Mouse (Mus musculus): ENCODE results near the gene Scpep1.

Scpep1 gene

DNA sequence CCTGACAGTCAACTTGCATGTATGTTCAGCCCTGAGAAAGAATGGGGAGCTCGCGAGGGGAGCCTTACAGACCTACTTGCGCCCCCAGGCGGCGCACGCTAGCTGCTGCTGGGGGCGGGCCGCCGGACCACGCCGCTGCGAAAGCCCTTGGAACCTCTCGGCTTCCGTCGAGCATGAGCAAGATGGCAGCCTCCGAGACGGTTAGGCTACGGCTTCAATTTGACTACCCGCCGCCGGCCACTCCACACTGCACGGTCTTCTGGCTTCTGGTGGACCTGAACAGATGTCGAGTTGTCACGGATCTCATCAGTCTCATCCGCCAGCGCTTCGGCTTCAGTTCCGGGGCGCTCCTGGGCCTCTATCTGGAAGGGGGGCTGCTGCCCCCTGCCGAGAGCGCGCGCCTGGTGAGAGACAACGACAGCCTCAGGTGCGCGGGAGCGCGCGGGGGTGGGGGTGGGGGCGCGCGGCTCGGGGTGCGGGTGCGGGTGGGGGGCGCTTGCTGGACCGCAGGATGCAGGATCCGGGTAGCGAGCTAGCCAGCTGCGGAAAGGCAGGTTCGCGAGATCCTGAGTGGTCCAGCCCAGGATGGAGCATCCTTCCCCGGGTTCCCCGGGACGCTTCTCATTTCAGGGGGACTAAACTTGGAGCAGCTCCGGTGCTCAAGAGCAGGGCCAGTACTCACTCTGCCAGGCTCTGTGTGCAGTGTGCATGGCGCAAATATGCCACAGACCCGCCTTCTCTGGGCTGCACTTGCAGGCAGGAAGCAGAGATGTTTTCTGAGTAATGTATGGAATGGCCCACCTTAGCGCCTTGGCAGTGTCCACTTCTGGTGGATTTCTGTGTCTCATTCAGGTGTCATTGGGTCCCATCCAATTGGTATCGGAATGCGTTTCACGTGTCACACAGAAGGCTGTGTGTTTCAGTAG lies 18.8 kb upstream of the Scpep1 start:
- peak; percentile 78 to 95 for DNase-seq (ENCODE audit: low spot score in 2 of 2)

DNA sequence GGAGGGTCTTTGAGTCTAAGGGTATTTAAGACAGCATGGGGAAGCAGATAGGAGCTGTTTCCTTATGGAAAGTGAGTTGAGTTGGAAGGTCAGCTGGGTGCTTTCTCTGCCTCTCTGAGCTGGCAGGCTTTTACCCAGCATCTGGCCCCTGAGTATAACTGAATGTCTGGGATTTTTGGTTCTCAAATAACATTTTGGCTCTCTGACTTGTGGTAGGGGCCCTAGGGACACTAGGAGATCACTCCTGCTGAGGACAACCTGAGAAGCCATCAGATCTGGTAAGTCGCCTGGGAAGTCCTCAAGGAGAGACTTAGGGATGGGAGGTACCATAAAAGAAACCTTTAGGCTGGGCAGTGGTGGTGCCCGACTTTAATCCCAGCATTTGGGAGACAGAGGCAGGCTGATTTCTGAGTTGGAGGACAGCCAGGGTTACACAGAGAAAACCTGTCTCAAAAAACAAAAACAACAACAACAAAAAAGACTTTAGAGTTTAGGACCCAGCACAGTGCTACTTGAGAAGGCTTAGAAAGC lies 15.0 kb upstream of the Scpep1 start, which contains the start of gene Coil:
Coil (plus strand) TSS at position 51 of the 531 bp plus-strand sequence.
- DNase-seq (ENCODE audit: low spot score in 2 of 2) = no peak

DNA sequence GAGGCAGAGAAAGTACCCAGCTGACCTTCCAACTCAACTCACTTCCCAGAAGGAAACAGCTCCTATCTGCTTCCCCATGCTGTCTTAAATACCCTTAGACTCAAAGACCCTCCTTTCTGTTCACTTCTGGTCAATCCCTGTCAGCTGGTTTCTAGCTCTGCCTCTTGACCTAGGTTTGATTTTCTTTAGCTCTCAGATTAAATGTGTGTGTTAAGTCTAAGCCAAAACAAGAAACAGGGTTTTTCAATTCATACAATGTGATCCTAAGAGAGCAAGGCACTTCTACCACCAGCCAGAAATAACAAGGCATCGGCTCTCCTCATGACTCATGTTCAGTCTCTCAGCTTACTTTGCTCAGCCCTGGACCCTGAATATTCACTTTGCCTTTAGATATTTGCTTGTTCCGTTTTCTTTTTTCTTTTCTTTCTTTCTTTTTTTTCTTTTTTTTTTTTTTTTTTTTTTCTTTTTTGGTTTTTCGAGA lies 11.7 kb upstream of the Scpep1 start, which contains the start of gene Elobl:
Elobl (minus strand) TSS at position 51 of the 481 bp plus-strand sequence.
- no peak for DNase-seq (ENCODE audit: low spot score in 2 of 2)

DNA sequence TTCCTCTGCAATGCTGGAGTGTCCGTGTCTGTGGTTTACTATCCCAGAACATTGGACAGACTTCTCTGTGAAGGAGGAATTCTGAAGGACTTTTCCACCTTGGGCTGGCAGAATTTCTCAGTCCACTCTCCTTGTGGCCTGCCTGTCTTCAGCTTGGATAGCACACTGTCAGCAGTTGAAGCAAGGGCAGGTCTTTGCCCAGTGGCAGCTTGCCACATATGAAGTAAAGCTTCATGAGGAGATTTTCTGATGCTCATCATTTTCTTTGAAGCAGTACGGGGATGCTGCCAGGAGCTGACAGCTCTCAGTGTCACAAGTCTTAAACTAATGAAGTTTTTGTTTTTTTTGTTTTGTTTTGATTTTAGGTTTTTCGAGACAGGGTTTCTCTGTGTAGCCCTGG lies 3.6 kb upstream of the Scpep1 start:
- no peak for DNase-seq (ENCODE audit: low spot score in 2 of 2)

DNA sequence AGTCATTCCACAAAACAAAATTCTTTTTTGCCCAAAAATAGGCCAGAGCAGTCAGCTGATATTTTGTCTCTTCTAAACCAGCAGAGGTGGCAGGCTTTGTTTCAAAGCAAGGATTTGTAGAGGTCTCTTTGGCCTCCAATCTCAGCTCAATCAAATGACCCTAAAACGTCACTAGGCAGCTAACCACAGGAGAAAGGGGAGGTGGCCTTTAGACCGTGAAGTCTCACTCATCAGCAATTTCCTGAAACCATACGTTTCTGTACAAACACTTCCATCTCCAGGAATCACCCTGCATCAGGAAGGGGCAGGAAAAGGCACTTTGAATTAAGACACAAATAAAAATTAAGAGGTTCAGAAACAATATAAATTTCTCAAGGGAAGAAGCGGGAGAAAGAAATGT lies 462 bp downstream of the Scpep1 start:
- DNase-seq (ENCODE audit: low spot score in 2 of 2) = no peak

DNA sequence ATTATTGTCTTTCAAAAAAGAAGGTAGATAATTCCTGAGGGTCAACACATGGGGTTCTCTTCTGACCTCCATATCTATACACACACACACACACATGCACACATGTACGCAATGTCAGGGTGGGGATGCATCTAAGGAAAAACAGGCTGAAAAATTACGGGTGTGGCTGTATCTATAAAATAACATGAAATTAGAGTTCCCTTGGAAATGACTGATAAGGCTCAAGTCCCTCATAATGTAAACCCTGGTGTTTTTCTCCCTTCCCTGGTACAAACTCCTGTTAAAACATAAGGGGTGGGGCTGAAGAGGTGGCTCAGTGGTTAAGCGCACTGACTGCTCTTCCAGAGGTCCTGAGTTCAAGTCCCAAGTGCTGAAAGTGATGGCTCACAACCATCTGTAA lies 1.7 kb downstream of the Scpep1 start:
- DNase-seq (ENCODE audit: low spot score in 2 of 2) = no peak

DNA sequence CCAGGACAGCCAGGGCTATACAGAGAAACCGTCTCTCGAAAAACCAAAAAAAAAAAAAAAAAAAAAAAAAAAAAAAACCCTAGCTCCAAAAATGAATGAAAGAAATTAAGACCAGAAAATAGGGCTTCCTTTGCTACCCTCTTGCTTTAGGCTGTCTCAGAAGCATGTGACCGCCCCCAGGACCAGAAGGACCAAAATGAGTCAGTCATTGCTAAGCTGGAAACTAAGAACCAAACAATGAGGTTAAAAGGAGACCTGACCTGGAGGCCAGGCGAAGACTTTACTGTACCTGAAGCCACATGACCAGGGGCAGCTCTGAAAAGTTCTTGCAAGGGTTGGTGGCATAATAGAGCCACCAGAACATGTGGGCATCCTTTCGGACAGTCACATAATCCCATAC lies 3.1 kb downstream of the Scpep1 start:
- DNase-seq (ENCODE audit: low spot score in 2 of 2) = no peak

DNA sequence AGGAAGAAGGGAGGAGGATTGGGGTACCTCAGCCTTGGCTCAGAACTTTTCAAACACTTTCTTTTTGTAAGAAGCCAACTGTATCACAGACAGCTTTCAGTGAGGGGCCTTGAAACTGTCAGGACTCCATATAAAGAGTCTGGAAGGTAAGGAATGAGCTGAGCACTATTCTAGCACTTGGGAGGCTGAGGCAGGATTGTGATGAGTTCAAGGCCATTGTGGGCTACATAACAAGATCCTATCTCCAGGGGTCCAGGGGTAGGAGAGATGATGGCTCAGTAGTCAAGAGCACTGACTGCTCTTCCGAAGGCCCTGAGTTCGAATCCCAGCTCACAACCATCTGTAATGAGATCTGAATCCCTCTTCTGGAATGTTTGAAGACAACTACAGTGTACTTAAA lies 3.7 kb downstream of the Scpep1 start:
- no peak for DNase-seq (ENCODE audit: low spot score in 2 of 2)

DNA sequence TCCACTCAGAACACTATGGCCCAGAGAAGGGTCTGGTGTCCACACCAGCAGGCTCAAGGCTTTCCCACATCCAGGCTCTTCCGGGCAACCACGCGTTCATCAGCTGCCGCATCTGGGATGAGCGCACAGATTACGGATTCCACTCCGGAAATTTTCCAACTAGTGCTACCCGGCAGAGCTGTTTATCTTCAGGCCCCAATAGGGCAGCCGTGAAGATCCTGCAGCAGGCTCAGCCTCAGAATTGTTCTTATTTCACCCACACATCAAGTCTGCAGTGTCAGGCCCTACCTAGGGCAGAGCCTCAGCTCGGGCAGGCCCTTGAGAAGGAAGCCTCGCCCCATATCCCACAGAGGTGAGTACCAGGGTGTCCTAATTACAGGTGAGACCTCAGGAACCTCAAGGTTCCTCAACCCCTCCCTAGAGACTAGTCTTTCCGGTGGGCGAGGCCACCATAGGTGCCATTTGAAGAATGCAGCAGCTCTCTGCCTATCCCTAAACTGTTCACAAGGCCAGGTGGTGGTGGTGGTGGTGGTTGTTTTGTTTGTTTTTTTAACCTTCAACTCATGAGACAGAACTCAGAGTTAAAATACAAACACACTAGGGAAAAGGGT lies 4.5 kb downstream of the Scpep1 start:
- DNase-seq (ENCODE audit: low spot score in 2 of 2) = no peak

DNA sequence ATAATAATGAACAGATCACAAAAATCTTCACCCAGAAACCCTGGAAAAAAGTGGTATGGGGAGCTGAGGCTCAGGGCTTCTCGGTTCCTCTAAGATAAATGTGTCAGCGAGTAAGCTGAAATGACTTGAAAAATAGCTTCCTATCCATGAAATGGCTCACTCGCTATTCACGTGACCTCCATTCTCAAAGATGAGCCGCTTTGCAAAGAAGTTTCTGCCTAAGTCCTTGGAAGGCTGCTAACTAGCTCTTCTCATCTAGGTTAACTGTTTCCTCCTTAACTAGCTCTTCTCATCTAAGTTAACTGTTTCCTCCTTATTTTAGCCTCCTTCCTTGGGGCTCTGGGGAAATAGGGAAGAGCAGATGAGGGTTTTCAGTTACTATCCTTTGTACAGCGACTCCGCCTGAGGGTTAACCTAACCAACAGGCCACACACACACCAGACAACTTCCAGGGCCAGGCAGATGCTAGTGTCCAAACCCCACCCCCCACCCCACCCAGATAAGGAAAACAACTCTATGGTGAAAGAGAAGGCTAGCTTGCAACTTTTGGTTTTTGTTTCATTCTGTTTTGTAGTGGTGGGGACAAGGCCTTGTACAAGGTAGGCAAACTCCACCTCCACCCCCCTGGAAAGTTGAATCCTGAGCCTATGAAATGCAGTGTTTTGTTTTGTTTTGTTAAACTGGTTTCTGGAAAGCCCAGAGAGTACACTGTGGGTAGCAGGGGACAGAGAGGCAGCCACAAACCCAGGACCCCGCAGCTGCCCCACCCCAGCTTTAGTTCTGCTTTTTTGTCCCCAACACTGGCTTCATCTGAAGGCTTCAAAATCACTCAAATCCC lies 5.2 kb downstream of the Scpep1 start:
- no peak for DNase-seq (ENCODE audit: low spot score in 2 of 2)

DNA sequence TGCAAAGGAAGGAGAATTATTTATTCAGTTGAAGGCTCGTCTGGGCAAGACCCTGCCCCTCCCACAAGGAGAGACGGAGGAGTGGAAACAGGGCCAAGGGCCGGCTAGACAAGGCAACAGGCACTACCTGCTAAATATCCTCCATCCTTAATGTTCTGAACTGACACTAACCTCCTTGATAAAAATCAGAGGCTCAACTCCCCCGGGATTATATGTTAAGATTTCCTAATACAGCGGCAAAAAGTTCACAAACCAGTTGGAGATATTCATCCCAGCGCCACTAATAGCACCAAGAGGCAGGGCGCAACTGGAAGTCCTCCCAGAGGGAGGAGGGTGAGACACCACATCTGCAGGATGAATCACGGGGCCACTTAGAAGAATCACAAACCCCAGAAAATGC lies 6.4 kb downstream of the Scpep1 start:
- no peak for DNase-seq (ENCODE audit: low spot score in 2 of 2)

DNA sequence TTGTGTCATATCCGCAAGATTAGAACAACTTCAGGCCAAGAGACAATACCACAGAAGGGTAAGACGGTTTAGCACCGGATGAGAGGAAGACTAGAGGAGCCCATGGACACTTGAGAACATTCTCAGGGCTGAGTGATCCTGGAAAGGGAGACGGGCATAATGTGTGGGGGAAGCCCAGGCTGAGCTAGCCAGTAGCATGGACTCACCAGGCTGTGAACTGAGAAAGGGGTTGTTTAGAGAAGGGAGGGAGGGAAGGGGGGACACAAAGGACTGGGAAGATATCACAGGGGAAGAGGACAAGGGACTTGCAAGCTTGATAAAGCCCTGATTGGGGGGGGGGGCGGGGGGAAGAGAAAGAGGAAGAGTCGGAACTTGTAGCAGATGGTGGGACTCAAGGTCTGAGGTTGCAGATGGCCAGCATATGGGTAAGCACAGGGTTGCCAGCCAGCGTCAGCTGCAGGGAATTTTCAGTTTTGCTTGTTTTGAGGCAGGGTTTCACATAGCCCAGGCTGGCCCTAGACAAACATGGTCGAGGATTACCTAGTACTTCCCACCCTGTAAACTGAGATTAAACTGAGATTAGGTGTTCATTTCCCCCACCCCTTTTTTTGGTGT lies 9.2 kb downstream of the Scpep1 start:
- no peak for DNase-seq (ENCODE audit: low spot score in 2 of 2)

DNA sequence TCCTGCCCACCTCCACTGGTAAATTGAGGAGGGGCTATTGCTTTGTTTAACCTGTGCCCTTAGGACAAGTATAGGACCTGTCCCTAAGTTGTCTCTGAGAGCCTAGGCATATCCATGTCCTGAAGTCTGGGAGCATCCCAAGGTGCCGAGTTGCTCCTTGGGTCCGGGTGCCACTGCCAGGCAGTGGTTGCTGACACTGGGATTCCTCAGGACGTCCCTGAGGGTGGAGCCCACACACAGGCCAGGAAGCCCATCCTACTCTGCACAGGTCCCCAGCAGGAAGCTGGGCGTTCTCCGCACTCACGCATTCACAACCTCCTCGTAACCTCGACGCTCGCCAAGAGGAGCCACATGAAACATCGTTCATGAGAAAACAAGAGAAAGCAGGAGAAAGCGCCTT lies 13.8 kb downstream of the Scpep1 start:
- no peak for DNase-seq (ENCODE audit: low spot score in 2 of 2)

DNA sequence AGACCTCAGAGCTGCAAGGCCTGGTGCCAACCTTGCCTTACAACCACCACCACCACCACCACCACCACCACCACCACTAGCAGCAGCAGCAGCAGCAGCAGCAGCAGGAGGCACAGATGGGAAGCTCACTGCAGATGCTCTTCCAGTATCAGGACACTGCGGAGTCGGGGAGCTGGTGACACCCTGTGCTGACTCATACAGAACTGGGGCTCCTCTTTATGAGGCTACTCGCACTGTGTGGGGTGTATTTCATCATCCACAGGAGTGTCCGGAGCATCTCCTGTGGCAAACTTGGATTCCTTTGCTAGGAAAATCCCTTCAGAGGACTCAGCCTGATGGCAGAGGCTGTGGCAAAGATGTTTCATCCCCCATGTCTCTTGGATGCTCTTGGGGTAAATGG lies 15.6 kb downstream of the Scpep1 start:
- DNase-seq (ENCODE audit: low spot score in 2 of 2) = peak in 1 of 2 experiments; percentile 27

DNA sequence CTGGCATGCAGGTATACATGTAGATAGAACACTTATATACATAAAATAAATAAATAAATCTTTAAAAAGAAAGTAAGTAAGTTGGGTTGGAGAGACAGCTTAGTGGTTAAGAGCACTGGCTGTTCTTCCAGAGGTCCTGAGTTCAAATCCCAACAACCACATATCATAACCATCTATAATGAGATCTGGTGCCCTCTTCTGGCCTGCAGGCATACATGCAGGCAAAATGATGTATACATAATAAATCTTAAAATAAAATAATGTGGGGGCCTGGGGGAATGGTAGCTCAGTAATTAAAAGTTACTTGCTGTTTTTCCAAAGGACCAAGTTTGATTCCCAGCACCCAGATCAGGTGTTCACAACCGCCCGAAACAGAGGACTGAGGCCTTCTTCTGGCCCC lies 16.5 kb downstream of the Scpep1 start:
- DNase-seq (ENCODE audit: low spot score in 2 of 2) = no peak

DNA sequence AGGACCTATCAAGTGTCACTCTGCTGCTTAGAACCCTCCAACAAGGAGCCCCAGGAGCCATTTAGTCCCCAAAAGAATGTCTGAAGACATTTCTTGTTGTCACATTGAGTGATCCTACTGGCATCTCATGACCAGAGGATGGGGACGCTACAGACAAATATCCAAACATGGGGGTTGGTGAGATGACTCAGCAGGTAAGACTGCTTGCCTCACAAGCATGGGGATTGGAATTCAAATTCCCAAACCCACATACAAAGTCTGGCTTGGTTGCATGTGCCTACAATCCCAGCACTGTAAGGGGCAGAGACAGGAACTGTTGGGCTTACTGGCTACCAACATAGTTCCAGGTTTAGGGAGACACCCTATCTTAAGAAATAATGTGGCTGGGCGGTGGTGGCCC lies 17.4 kb downstream of the Scpep1 start:
- DNase-seq (ENCODE audit: low spot score in 2 of 2) = no peak

DNA sequence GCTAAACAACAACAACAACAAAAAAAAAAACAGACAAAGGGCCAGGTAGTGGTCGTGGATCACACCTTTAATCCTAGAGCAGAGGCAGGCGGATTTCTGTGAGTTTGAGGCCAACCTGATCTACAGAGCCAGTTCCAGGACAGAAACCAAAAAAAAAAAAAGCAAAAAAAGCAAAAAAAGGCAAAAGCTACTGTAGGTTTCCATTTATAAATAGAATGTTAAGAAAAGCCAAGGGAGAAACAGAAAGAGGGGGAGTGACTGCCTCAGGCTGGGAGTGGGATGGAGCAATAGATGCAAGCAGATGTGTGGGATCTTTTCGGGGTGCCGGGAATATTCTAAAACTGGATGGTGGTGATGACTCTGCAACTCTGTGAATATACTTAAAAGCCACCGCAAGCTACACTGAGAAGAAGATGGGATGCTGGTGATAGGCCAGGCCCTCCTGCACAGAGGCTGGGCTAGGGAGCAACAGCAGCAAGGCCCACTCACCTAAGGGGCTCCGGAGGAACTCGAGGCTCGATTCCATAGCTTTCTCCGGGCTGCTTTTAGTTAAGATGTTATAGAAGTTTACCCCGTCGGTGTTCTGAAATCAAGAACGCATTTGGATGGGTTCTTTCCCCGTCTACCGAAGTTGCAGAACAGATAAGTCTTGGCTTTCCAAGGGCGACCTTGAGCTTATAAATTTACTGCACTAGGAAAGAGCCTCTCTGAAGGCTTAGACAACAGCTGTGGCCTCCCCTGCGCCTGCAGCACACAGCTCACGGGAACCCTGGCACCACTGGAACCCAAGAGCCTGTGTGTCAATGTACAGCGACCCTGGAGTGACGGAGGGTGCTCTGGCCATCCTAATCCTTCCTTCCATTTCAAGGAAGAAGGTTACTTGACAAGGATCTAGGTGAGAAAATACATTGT lies 20.9 kb downstream of the Scpep1 start:
- peak; percentile 49 to 61 for DNase-seq (ENCODE audit: low spot score in 2 of 2)

DNA sequence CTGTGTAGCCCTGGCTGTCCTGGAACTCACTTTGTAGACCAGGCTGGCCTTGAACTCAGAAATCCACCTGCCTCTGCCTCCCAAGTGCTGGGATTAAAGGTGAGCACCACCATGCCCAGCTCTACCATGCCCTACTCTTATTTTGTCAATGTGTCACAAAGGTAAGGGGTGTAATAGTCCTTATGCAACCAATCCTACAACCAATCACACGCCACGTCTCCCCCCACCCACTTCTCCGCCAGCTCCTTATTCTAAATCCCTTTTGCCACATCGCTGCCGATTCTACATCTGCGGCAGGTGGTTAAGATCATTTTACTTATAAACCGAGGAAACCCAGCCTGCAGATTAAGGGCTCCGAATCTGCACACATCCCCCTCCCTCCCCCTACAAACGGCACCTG lies 22.2 kb downstream of the Scpep1 start:
- DNase-seq (ENCODE audit: low spot score in 2 of 2) = no peak

DNA sequence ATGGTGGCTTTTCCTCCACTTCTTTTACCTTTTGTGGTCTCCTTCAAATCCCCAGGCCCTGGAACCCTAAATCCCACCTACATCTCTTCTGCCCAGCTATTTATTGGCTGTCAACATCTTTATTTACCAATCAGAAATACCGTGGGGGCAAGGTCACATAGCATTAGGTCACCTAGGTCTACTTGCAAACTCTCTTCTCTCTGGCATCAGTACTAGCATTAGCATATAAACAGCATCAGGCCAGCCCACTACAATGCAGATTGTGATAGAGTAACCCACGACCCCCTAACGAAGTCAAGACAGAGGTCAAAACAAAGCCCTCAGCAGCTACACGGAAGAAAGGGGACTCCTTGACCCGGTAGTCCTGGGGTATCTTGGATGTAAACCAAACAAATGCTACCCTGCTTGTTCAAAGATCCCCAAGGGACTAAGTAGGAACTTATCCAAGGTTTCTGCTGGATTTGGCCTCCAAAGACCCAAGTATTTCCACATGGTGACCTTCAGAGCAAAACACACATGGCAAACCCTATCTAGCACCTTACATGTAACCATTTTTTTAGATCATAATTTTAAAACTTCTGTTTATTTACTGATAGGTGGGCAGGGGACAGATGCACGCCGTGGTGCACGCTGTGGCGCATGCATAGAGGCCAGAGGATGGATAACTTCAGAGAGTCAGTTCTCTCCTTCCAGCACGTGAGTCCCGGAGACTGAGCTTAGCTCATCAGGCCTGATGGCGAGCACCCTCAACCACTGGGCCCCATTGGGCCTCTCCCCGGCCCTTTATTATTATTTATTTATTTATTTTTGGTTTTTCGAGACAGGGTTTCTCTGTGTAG lies 23.4 kb downstream of the Scpep1 start:
- DNase-seq (ENCODE audit: low spot score in 2 of 2) = no peak

All from left cerebral cortex, adult 9 months (tissue).